Mouse (Mus musculus): ENCODE data around the gene Ebf3. TPM values are rescaled to one million over a fixed set of nuclear protein-coding genes. Genes with fewer than 3 reads are reported as not detected.

The Ebf3 gene
- polyA plus RNA-seq, 1 experiment: 1.1 TPM

DNA sequence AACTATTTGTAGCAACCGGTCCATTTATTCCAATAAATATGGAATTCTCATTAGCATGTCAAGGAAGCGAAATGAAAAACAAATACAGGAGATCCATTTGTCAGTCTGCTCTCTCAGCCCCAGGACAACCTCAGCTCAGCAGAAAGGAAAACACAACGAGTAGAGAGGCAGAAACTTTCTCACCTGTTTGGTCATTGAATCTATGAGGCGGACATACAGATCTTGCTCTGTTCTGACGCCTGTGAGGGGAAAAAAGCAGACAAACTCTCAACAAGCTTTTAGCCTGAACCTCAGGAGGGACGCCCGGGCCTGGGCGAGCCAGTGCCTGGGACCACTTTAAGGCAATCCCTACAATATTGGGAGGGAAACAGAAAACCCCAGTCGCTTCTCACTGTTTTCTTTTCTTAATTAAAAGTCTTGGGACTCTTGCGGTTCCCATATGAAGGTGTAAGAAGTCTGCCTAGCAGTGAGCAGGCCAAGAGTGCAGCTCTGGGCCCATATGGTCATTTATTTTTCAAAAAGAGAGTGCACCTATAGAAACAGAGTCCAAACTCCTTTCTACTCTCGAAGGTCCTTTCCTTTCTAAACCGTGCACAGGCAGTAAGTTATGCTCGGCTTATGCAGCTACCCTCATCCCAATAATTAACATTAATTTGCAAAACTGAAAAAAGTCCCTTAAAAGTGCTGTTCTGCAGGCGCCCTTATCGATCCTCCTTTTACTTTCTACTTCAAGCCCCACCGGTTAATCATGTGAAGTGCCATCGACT, 1.9 kb downstream of the Ebf3 start:
- no peak for DNase-seq (ENCODE audit: low spot score)

DNA sequence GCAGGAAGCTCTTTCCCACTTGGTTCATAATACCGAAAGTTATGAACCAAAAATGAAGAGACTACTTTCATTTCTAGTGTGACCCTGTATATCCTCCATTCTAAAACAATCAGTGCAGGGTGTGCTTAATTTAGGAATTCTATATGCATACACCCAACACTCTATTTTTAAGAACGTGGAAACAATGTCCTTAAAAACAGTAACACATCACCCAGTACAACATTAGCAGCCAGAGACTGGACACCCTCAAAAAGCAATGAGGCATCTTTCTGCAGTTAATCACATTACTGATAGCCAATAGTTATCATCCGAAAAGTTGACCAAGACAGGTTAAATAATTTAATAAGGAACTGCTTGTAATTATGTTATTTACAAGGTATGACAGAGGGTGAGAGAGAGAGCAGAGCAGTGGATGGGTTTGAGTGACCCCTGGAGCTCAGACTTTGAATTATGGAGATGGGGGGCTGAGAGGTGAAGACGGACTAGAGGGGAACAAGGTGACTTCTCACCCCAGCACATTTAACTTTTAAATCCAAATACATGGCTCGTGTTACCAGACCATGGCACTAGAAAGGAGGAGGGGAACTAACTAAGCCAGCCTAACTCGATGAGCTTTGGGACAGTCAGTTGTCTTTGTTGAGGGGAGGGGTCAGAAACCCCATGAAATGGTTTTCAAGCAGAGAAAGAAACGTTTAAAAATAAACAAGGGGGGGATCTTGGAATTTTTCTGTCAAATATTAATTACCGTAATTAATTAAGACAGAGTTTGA, 2.7 kb downstream of the Ebf3 start:
- no peak for DNase-seq (ENCODE audit: low spot score)

DNA sequence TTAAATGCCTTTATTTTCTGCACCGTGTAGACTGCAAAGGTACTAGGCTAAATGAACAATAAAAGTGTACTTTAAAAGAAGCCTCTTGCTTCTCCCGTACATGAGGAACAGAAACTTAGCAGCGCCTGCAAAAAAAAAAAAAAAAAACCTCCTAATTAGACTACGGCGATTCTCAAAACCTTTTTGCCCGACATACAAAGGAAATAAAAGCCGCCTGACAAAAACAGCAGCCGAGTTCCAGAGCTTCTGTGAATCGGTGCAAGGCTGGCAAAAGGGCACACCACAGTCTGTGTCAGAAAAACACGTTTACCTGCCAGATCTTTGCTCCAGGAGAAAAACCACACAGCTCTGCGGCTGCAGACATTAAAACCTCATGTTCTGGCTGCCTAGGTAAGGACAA, 3.4 kb downstream of the Ebf3 start:
- DNase-seq (ENCODE audit: low spot score): no peak

DNA sequence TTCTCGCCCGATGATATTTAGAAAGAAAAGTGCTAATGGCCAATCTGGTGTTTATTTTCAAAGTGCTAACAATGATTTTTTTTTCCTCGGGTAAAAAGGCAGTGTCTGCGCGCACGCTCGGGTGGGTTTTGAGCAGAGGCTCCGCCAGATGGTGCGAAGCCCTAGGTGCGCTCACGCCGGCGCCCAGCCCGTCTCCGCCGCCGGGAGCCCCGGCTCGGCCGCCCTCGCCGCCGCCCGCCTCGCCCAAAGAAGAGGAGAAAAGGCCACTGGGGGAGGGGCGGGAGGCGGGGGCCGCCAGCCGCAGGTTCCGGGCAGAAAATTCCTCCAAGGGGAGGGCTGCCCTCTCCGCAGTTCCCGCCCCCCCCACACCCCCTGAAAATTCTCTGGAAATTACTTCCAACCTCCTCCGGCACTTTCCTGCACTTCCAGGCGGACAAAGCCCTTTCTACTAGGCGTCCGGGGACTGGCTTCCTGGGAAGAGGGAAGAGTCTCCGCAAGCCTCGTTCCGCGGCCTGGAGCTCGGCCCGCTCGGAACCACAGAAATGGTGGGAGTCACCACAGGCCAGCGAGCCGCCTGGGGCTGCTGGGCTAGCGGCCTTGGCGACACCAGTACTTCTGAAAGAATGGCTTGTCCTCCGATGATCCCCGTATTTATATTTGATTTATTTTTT, 4.0 kb downstream of the Ebf3 start:
- DNase-seq (ENCODE audit: low spot score): no peak

DNA sequence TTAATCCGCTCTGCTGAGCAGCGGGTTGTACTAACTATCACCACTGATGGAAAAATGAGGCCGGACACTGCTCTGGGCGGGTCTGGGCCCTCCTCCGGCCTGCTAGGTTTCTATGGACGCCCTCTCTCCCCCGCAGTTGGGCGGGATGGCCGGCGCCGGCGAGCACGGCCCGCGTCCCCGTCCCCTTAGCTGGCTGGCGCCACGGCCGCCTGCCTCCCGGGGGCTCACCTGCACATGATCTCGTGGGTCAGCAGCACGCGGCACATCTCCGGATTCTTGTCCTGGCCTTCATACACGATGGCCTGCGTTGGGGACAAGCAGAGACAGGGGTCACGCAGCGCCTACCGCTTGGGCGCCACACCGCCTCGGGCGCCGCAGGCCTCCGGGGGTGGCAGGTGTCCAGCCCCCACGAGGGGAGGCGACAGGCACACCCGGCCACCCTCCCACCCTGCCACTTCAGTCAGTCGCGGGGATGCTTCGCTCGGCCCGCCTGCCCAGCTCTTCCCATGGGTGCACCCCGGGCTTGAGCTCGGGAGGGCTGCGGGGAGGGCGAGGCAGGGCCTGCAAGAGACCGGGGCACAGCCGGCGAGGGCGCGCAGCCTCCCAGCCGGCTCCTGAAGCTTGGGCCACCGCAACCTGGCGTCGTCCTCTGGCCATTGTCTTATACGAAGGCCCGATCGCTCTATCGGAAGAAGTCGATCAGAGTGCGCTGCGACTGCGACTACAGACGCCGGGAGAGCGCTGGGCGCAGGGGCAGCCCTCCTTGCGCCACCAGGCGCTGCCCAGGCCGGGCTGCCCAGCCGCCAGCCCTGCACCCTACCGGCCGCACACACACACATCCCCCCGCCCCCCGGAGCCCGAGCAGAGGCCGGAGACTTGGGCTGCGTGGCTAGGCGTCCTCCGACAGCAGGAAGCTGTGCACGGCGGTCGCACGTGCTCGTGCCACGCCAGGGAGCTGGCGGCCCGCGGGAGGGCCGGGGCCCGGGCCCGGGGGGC, 4.9 kb downstream of the Ebf3 start:
- DNase-seq (ENCODE audit: low spot score): no peak

DNA sequence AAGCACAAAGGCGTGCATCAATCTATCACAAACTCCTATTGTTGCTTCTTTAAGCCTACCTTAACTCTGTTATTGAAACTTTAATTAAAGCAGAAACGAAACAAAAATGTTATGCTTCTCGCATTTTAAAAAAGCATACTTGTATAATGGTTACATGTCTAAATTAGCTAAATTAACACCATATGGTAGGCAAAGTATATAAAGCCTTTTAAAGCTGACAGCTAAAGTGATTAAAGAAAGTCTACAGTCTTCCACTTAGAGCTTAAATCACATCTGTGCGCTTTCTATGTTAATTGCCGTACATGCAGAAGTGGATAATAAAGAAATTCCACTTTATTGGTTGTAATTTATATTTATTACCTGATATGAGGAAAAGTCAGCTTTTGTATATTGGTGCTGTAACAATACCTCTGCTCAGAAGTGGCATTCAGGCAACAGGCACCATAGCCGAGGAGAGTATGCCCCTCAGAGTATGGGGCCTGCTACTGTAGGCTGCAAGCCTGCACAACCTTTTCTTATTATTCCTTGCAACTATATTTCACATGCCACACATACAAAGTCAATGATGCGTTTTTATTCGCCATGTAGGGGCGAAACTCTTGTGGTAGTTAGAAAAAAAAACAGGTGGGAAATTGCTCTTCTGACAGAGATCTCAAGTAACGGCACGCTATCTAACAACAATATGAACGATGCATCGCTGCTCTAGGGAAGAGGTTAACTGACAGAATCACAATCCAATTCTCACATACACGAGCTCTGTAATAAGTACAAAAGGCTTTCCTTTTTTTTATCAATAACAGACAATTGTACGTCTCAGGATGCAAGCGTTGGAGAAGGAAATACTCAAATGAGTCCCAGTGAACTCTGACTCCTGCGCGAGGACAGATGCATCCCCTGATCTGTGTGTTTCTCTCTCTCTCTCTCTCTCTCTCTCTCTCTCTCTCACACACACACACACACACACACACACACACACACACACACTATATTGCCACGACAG, 5.9 kb downstream of the Ebf3 start:
- DNase-seq (ENCODE audit: low spot score): no peak

DNA sequence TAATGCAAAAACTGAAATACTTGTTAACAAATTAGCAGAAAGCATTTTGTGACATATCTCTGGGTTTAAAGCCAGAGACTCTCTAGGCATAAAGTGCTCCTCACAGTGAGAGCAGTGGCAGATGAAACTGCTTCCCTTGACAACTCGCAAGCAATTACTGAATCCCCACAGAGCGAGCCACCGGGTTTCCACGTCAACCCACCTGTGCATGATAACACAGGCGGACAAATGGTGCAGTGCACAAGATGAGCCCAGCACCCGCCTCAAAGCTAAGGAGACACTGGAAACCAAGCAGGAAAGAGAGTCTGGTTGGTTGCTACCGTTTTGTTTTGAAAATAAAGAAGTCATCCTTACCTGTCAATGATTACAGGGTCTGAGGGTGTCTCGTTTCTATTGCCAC, 7.1 kb downstream of the Ebf3 start:
- no peak for DNase-seq (ENCODE audit: low spot score)

DNA sequence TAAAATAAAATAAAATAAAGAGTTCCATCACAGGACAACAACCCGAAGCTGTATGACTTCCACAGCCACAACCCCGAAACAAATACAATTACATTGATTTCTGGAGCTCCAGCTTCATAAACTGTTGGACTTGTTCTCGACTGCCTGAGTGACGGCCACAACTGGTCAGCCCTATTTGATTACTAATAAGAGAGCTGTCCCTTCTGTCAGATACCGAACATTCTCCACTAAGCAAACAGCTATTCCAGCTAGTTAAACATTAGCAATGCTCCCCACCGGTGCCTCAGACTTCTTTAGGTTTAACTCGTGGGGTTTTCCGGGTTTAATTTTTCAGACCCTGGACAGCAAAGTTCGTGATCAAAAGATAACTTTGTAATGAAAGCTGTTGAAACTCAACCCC, 8.1 kb downstream of the Ebf3 start:
- DNase-seq (ENCODE audit: low spot score): no peak

DNA sequence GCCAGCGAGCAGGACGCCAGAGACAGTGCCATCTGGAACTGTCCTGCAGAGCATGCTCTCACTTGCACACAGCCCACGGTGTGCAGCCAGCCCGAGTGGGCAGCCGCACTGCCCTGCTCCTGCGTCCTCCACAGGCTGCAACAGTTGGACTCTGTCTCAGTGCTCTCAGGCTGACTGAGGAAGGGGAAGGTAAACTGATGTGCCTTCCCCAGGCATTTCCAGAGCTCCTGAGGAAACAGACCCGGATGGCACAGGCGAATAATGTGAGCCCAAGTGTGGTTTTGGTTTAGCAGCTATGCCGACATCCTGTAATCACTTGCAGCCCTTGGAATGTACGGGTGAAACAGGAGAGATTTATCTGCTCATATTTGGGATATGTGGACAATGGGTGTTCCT, 10.5 kb downstream of the Ebf3 start:
- no peak for DNase-seq (ENCODE audit: low spot score)

DNA sequence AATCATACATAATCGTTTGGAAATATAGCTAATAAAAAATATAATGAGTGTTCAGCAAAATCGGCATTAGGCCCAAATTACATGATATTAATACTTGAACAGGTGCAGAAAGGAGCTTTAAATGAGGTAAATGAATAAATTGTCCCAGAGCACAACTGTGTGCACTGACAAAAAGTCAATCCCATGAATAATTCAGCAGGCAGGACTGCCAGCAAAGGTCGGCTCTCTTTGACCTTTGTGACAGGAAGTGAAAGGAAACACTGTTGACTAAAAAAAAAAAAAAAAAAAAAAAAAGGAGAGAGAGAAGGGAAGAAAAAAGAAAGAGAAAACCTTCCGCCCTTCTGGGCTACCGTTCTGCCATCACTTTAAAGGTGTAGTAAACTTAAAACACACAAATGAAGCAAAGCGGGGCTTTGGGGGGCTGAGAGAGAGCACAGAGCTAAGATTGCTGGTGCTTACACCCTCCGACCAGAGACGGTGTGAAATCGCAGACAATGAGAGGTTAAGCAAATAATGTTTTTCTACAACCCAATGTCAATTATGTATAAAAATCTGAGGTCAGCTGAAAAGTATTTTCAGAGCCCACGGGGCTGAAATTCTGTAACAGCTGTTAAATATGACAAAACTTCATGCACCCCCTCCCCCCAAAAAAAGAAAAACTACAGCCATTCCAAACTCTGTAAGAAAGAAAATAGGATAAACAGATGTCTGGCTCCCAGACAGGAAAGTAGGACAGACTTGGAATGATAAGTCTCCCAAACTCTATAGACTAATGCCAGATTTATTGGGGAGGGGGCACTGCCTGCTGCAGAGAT, 11.1 kb downstream of the Ebf3 start:
- DNase-seq (ENCODE audit: low spot score): no peak

DNA sequence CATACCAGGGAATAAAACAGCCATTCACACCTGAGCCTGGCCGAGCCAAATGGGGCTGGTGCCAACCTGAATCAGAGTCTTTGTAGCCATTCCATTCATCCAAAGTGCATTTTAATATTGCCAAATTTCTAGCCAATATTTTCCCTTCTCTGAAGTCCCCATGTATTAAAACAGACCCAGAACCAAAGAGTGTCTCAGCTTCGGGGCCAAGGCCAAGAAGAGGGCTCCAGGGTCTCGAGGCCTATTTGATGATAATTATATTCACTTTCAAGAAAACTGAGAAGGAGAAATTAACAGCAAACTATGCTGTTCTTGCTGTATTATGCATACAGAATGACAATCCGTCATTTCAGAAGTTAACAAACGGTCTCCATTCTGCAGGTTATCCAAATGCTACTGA, 12.1 kb downstream of the Ebf3 start:
- DNase-seq (ENCODE audit: low spot score): no peak

DNA sequence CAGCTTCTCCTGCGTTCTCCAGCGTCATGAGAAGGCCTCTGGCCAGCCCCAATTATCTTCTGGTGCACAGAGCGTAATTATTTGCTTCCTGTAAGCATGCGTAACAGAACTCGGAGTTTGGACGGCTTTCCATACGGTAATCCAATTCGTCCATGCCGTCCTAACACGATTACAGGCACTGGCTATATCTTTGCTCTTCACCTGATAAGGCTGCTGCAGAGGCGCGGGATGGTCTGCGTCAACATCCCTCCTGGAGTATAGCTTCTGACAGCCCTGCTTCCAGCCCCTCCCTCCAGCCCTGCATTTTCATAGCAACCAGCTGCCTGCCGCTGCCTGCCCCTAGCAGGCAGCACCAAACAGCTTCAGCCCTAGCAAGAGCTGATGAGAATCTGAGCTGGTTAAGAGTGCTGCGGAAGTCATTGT, 12.9 kb downstream of the Ebf3 start:
- DNase-seq (ENCODE audit: low spot score): no peak

DNA sequence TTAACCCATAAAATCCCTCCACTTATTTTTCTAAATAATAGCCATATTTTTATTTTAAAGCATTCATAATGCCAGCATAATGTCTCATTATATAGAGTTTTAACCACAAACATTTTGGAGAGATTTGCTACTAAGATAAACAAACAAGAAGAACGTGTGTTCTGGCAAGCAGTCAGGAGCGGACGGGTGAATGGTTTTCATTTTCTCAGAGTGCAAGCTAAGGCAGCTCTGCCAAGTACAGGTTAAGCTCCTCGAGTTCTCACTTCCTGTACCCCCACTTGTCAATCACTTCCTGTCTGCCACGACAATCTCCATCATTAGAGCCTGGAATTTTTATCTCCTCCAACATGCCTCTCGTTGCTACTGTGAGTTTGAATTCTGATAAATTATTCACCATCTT, 13.4 kb downstream of the Ebf3 start:
- DNase-seq (ENCODE audit: low spot score): no peak

DNA sequence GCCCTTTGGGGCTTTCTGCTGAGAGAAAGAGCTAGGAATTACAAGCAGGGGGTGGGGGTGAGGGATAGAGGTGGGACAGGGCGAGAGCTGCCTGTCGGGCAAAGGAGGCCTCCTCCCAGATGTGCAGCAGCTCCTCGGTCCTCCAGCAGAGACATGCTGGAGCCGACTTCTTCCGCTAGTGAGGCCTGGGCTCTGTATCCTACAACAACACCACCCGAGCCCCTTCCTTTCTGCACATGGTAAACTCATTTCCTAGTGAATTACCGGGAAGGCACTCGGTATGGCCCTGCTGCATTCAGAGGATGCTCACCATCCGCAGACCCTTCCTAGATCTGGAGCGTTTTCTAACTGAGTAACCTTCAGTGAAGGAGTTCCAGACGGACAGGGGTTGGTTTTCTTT, 14.1 kb downstream of the Ebf3 start:
- no peak for DNase-seq (ENCODE audit: low spot score)

DNA sequence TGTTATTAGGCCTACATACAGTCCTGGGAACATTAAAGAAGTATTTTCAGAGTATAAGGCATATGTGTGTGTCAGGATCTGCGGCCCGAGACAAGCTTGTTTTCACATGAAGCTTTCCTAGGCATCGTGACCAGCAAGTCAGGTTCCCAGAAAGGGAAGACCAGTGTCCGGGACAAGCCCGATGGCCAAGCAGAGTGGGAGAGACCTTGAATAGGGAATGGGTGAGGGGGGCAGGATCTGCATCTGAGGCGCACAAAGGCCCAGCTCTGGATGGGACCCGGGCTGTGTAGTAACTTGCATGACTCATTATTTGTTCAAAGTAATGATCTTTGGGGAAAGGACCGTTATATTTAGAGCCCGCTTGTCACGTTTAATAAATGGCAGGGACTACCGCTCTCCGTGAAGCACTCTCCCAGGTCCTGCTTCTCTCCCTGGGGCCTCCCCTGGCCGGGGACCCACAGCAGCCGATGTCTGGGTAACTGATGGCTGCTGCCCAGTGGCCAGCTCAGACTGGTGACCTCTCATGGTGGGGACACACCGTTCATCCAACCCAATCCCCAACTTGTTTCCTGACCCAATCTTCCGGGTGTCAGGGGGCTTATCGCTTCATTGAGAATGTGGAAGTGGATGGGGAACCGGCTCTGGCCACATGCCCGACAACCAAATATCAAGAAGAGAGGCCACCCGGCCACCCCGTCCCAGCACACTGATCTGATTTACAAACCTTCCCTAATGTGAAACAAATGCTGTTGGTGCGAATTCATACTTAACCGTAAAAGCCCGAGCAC, 16.5 kb downstream of the Ebf3 start:
- DNase-seq (ENCODE audit: low spot score): no peak

DNA sequence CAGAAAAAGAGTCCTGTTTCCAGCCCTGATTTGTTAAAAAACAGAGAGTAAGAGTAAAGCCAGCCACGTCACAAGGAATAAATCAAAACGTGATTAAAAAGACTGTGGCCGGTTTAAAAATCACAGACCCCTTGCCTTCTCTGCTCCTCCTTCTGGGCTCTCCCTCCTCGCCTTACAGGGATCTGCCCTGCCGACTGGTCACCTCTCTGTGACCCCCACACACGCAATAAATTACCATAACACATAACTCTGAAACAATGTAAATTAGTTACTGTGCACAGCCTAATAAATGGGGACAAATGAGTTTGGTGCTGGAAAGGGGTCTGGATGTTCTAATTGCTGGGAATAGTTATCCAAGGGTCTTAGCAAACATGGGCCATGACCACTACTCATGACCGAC, 17.1 kb downstream of the Ebf3 start:
- no peak for DNase-seq (ENCODE audit: low spot score)

DNA sequence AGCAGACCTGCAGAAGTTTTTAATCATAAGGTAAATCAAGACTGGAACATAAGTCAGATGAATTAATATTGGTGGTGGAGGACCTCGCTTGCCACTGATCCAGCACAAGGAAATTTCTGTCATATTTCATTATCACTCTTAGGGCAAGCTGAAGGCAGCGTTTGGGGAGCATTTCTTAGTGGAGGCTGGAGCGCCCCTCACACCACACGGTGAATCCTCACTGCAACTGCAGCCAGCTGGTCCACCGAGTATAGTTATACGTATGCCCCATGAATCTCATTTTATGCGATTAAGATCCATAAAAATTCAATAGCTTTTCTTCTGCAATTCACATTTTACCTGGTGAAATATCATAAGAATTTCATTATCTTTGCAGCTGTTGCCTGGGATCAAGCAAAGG, 18.6 kb downstream of the Ebf3 start:
- DNase-seq (ENCODE audit: low spot score): no peak

DNA sequence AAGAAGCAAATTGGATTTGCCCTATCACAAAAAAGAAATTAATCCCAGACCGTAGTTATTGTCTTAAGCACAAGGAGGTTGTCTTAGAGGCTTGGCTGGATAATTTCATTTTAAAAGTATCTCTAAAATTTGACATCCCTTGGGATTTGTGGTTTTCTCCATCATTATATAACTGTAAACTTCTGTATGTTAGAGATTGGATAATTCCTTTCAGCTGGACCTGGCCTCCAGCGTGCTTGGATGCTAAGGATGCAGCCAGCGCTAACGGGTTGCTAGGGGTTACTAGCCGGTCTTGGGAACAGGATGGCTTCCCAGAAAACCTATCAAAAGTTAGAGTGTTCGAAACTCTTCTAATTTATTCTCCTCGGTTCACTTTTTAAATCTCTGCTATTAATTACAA, 19.8 kb downstream of the Ebf3 start:
- no peak for DNase-seq (ENCODE audit: low spot score)
